Mouse (Mus musculus) cerebellum, adult 18-20 months (tissue): ENCODE measurements at regions not wholly inside any gene's neighbourhood (a gene's known extent, or its start where the extent isn't known, plus 50 kb on each side); places are given as distances from the start of the nearest gene placed in this dataset.
"Not testable (repeated sequence)": the region's sequence is repeated elsewhere in the genome, so short reads cannot be mapped to it uniquely, and the experiment has no call there.

Source experiments
- DNase-seq, 2 experiments: peaks; one replicate each; pipeline ENCODE4 v3.0.0; 2021

DNA sequence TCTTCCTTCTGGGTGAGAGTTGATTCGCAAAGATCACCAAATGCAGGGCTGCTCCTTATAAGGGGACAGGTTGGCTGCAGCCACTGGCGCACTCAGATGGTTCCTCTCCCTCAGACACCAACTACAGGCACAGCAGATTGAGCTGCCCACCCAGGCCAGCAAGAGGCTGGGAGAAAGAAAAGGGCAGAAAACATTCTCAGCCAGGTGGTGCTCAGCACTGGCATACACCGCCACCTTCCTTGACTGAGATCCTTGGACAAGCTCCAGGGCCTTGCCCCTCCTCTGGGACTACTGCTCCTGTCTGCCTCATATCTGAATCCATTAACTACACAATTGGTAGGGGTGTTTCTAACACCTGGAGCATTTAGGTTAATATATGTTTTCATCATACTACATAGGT, 110.4 kb upstream of the Pou3f3 start:
- DNase-seq, result no peak

DNA sequence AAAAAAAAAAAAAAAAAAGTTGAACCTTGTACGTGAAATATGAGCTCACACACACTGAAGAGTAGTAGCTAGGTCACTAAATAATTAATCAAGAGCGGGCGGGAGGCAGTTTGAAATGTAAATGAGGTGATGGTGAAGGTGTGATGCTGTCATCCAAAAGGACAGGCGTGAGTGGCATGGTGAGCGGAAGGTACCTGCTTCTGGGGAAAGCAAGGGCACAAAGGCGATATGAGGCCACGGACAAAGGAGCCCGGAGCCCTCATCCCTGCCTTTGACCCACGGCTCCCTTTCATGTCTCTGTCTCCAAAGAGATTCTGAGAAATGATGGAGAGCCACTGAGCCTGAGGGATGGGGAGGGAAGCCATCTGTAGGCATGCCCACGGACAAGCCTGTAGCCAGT, 107.1 kb upstream of the Pou3f3 start:
- no peak for DNase-seq

DNA sequence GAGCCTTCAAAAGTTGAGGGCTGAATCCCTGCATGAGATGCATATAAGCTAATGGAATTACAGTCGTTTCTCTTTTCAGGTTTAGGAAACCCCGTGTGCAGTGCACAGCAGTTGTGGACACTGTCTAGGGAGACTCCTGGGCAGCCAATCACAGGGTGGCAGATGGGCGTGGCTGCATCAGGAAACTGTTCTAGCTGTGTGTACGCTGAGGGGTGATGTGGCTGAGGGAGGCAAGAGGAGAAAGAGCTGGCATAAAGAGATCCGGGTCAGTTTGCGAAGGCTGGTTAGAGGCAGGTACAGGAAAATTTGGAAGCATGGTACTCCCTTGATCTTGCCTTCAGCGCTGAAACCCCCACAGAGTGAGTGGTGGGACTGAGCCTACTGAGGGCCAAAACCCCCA, 106.1 kb upstream of the Pou3f3 start:
- DNase-seq, result no peak

DNA sequence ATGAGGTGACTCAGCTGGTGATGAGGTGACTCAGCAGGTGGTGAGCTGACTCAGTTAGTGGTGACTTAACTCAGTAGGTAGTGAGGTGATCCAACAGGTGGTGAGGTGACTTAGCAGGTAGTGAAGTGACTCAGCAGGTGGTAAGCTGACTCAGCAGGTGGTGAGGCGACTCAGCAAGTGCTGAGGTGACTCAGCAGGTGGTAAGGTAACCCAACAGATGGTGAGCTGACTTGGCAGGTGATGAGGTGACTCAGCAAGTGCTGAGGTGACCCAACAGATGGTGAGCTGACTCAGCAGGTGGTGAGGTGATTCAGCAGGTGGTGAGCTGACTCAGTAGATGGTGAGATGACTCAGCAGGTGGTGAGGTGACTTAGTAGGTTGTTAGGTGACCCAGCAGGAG, 103.7 kb upstream of the Pou3f3 start:
- no peak for DNase-seq

DNA sequence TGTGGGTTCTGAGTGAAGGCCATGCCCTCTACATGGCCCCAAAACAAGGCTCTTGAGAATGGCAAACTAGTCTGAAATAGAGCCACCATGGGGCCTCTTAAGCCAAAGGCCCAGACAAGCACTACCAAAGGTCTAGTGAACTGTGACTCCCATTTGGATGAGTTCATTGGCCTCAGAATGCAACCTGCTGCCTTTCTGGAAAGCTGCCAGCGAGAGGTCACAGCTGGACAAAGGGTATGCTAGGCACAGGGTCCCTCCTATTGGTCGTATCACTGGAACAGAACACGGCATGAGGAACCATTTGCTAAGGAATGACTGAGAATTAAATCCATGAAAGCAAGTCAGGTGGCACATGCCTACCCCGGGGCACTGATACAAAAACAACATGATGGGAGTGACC, 98.5 kb upstream of the Pou3f3 start:
- DNase-seq, result no peak

DNA sequence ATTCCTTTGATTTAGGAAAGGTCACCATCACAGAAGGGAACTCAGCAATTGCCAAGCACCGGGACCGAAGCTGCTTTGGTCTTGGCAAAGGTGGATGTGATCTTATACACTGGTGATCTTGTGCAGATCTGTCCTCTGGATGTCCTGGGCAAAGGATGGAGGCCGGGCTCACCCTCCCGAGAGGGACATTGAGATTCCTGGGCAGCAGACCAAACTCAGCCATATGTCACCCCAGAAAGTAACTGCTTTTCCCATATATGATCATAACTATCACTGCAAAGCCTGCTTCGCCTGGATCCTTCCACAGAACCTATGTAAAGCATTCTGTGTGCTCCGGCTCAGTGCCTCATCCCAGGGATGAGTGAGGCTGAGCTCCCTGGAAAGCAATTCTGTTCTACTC, 96.3 kb upstream of the Pou3f3 start:
- DNase-seq, result peak; percentile 36 to 37

DNA sequence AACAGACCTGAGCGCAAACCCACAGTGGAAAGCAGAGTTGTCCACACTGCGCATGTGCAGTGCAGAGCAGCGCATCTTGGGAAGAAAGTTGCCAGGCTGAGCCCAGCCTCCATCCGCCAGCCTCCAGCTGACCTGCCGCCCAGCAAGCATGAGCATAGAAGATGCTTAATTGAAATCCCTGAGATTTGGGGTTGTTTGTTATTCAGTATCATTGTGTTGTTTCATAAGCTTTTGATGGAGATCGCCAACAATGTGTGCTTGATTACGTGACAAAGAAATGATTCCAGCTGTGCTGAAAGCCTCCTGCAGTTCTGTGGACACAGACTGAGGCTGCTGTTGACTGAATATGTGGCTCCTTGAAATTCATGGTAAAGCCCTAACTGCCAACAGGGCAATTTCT, 89.3 kb upstream of the Pou3f3 start:
- DNase-seq, result no peak

DNA sequence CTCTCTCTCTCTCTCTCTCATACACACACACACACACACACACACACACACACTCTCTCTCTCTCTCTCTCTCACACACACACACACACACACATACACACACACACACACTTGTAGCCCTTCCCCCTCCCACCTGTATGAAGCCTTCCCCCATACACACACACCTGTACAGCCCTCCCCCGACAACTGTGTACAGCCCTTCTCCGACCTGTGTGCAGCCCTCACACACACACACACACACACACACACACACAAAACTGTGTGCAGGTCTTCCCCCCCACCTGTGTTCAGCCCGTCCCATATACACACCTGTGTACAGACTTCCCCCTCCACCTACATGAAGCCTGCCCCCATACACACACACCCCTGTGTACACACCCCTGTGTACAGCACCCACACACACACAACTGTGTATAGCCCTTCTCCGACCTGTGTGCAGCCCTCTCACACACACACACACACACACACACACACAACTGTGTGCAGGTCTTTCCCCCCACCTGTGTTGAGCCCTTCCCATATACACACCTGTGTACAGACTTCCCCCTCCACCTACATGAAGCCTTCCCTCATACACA, 88.0 kb upstream of the Pou3f3 start:
- not testable (repeated sequence) for DNase-seq

DNA sequence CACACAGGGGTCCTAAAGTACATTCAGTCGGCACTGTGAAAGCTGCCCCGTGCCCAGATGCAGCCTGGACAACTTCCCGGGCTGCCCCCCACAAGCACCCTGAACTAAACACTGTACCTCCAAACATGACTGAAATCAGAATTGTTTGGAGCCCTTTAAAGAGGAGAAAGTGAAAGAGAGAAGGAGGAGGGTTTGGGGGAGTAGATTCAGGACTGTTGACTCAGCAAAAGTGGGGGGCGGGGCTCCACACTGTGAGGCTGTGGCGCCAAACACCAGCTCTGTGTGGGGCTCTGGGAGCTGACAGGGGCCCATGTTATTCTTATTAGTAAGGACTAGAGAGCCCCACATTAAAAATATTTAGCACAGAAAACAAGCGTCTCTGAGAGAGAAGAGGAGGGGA, 71.8 kb upstream of the Pou3f3 start:
- DNase-seq, result no peak

DNA sequence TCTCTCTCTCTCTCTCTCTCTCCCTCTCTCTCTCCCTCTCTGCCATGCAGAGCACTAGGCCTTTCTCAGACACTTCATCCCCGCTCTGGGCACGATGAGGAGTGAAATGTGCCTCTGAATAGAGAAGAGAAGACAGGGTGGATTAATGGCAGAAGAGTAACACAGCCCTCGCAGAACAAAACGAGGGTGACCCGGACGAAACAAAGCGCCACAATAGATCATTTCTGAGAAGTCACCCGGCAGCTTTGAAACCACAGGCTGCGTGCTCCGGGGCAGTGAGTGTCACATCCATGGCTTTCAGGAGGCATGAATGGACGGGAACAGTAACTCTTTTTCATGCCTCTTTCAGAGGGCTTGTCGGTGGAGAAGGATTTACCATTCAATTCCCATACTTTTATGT, 66.8 kb upstream of the Pou3f3 start:
- no peak for DNase-seq

DNA sequence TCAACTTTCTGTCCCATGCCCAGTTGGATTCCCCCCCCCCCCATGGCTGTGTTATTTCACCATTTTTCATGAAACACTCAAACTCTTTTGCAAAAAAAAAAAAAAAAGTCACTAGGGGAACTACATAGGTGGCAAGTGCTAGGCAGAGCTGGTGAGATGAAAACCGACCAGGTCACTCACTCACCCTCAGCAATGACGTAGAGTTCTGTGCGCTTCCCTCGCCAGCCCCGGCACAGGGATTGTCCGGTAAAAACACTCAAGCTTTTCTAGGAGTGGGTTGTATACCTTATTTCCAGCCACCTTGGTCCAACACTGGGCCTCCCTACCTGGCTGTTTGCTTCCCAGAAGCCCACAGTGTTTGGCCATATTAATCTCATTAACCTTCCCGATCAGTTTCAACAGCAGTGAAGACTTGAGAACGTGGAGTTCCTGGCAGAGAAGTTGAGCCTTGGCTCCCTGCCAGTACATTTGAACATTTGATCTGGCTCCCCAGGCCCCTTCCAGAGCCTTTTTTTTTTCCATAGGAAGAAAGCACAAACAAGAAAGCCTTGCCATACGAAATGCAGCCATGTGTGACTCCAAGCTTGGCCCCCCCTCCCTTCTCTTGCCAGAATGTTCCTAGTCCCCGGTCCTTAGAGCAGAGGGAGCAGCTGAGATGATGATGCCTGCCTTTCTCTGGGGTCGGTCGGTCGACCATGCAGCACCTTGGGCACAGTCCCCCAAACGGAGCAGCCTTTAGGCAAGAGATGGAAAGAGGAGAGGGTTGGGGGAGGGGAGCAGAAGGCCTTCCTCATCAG, 65.9 kb upstream of the Pou3f3 start:
- no peak for DNase-seq

DNA sequence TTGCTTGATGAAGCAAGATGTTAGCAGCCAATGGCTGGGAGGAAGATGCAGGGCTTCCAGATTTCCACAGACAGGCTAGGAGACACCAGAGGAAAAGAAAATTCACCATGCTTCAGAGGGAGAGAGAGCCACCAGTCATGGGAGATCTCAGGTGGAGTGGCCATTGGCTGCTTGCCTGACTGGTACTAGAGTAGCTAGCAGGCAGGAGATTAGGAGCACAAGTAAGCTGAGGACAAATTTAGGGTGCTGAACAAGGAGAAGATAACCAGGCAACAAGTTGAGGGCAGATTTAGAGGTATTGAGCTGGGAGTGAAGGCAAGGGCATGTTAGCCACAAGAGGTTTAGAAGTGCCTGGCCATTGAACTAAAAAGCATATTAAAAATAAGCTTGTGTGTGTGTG, 63.3 kb upstream of the Pou3f3 start:
- DNase-seq, result no peak

DNA sequence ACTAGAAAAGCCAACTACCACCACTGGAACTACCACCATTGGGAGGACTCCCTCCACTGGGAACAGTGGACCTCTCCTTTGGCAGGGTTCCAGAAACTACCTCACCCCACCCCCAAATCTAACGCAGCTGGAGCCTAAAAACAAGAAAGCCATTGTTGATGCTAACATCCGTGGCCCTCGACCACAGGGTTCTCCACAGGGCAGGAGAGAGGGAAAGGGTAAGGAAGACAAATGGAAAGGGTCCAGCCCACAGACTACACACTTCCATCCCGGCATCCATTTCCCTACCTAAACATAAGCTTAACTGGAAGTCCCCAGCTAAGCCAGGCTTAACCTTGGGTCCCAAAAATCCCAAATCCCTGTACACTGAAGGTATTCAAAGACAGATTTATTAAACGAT, 59.0 kb upstream of the Pou3f3 start:
- no peak for DNase-seq
